Comparison of ENCODE assay signal across 18 mouse cellular contexts in genomic region chr9:64571091-64571490, GRCm38 (mm10).
A peak's percentile ranks its signal among the peaks of the same experiment; 100 is the strongest.
DNase-seq lines count a peak whose midpoint lies in the region; ATAC-seq and TF ChIP-seq lines count a peak whose summit lies in the region.
"Had no signal": no experiment of that assay in that cellular context is flagged by ENCODE, and none has a peak within 500 bp of the region (broad histone marks: within the 10 kb centered on the region; RNA-seq: fewer than 3 reads in every experiment).

No protein-coding gene starts in this region.

- no peak overlapping the region for H3K4me3 ChIP-seq in liver, embryonic 13.5 days (replicated peaks)
- no peak overlapping the region for H3K4me3 ChIP-seq in liver, postnatal 0 days (ENCODE audit: low read depth, low read length)
- H3K4me3 ChIP-seq in forebrain, embryonic 15.5 days: no peak overlapping the region
- H3K4me3 ChIP-seq: embryonic facial prominence, embryonic 12.5 days; forebrain, embryonic 12.5 days; heart, embryonic 12.5 days; hindbrain, embryonic 15.5 days had no signal

- WGBS in liver, embryonic 13.5 days (ENCODE audit: insufficient replicate concordance): 75% methylated on average over 8 of the region's 8 CpGs
- 66% methylated on average over 8 of the region's 8 CpGs for WGBS in liver, postnatal 0 days (ENCODE audit: insufficient replicate concordance)
- 89% methylated on average over 8 of the region's 8 CpGs for WGBS in forebrain, embryonic 15.5 days

- peaks cover 61% of the 10 kb centered on the region for H3K4me1 ChIP-seq in liver, embryonic 13.5 days (replicated peaks)
- H3K4me1 ChIP-seq in liver, postnatal 0 days (ENCODE audit: insufficient read depth): peaks cover 46% of the 10 kb centered on the region
- H3K4me1 ChIP-seq in forebrain, embryonic 15.5 days: no peaks in the 10 kb centered on the region

- peak overlapping the region; percentile 62 for H3K27ac ChIP-seq in liver, embryonic 13.5 days
- H3K27ac ChIP-seq in liver, postnatal 0 days (ENCODE audit: low read depth): peak overlapping the region; percentile 83
- no peak overlapping the region for H3K27ac ChIP-seq in forebrain, embryonic 15.5 days (replicated peaks)
- H3K27ac ChIP-seq: embryonic facial prominence, embryonic 12.5 days; forebrain, embryonic 12.5 days; hindbrain, embryonic 15.5 days had no signal

- H3K36me3 ChIP-seq in liver, embryonic 13.5 days: no peaks in the 10 kb centered on the region
- no peaks in the 10 kb centered on the region for H3K36me3 ChIP-seq in liver, postnatal 0 days (replicated peaks; ENCODE audit: insufficient read depth, low read length)
- H3K36me3 ChIP-seq in forebrain, embryonic 15.5 days: no peaks in the 10 kb centered on the region
- H3K36me3 ChIP-seq: embryonic facial prominence, embryonic 12.5 days; forebrain, embryonic 12.5 days; G1E; heart, embryonic 12.5 days; hindbrain, embryonic 15.5 days had no signal

- 0 out of 2 replicates have a peak, but pooled peaks cover 6% of the 10 kb centered on the region for H3K9me3 ChIP-seq in liver, embryonic 13.5 days (replicated peaks)
- no peaks in the 10 kb centered on the region for H3K9me3 ChIP-seq in liver, postnatal 0 days (ENCODE audit: low read length)
- no peaks in the 10 kb centered on the region for H3K9me3 ChIP-seq in forebrain, embryonic 15.5 days
- H3K9me3 ChIP-seq: embryonic facial prominence, embryonic 12.5 days; forebrain, embryonic 12.5 days; heart, embryonic 12.5 days; hindbrain, embryonic 15.5 days had no signal

- no peak overlapping the region for H3K9ac ChIP-seq in liver, embryonic 13.5 days
- no peak overlapping the region for H3K9ac ChIP-seq in liver, postnatal 0 days (replicated peaks)
- no peak overlapping the region for H3K9ac ChIP-seq in forebrain, embryonic 15.5 days (replicated peaks)
- H3K9ac ChIP-seq: embryonic facial prominence, embryonic 12.5 days; forebrain, embryonic 12.5 days; forebrain, postnatal 0 days; heart, embryonic 12.5 days; hindbrain, embryonic 15.5 days had no signal

- H3K4me2 ChIP-seq in liver, embryonic 13.5 days: no peak overlapping the region
- H3K4me2 ChIP-seq in liver, postnatal 0 days (ENCODE audit: low read depth, low read length): peak overlapping the region; percentile 38
- no peak overlapping the region for H3K4me2 ChIP-seq in forebrain, embryonic 15.5 days (replicated peaks)
- H3K4me2 ChIP-seq: embryonic facial prominence, embryonic 12.5 days; forebrain, embryonic 12.5 days; heart, embryonic 12.5 days; hindbrain, embryonic 15.5 days had no signal

- H3K27me3 ChIP-seq in liver, embryonic 13.5 days: no peaks in the 10 kb centered on the region
- H3K27me3 ChIP-seq in liver, postnatal 0 days (ENCODE audit: insufficient read depth, low read length): no peaks in the 10 kb centered on the region
- H3K27me3 ChIP-seq in forebrain, embryonic 15.5 days: no peaks in the 10 kb centered on the region
- H3K27me3 ChIP-seq: embryonic facial prominence, embryonic 12.5 days; forebrain, embryonic 12.5 days; hindbrain, embryonic 15.5 days had no signal

- TF ChIP-seq EP300 in liver, postnatal 0 days (IDR thresholded peaks at IDR 0.05; ENCODE audit: low read depth): no peak

- DNase-seq in liver: peak; percentile 36
- no peak for DNase-seq in liver, embryonic 13.5 days
- peak; percentile 54 for DNase-seq in liver, postnatal 0 days
- DNase-seq in layer of hippocampus, adult 18-20 months (ENCODE audit: low spot score in 2 of 2): no peak
- DNase-seq in left cerebral cortex, adult 8-10 months (ENCODE audit: low spot score in 2 of 2): no peak
- DNase-seq: adrenal gland, adult 8-10 months; cerebellum, adult 11-12 months; cerebellum, adult 9-10 months; cerebellum, postnatal 25 days; forebrain, postnatal 0 days; gastrocnemius, postnatal 14 days; heart, postnatal 36 days had no signal

- ATAC-seq in liver, embryonic 13.5 days (ENCODE audit: low read depth): peak; percentile 44; the same call in 1 of the 2 replicates
- peak; percentile 89 for ATAC-seq in liver, postnatal 0 days
- ATAC-seq in forebrain, embryonic 15.5 days (replicated peaks): no peak
- ATAC-seq: forebrain, postnatal 0 days had no signal

- no peak for TF ChIP-seq CTCF in liver, postnatal 0 days (IDR thresholded peaks at IDR 0.05; ENCODE audit: low read depth)

Comparison
In these comparisons a context has a peak if more than half of its experiments do, and no peak if none do; other contexts are left out.
1. DNase-seq: peak in liver (single experiment) and liver, postnatal 0 days (single experiment); none in liver, embryonic 13.5 days (single experiment), layer of hippocampus, adult 18-20 months (0 of 2) and left cerebral cortex, adult 8-10 months (0 of 2).